Comparison of ENCODE assay signal across 12 mouse cellular contexts in genomic region chr4:107012005-107012478, GRCm38 (mm10). TPM values are rescaled to one million over a fixed set of nuclear protein-coding genes. Genes with fewer than 3 reads are reported as not detected.
DNase-seq lines count a peak whose midpoint lies in the region; ATAC-seq and TF ChIP-seq lines count a peak whose summit lies in the region.
"Had no signal": no experiment of that assay in that cellular context is flagged by ENCODE, and none has a peak within 500 bp of the region (broad histone marks: within the 10 kb centered on the region; RNA-seq: fewer than 3 reads in every experiment).

No protein-coding gene starts in this region.

- ATAC-seq in heart, embryonic 15.5 days (replicated peaks; ENCODE audit: insufficient number of reproducible peaks, insufficient read depth, low FRiP score, low read depth) = no peak
- peak; percentile 79 for ATAC-seq in lung, postnatal 0 days
- no peak for ATAC-seq in liver, postnatal 0 days
- ATAC-seq: midbrain, embryonic 13.5 days had no signal

- peaks cover 35% of the 10 kb centered on the region for H3K79me2 ChIP-seq in myocyte (ENCODE audit: control insufficient read depth, insufficient read depth)

- H3ac ChIP-seq in myocyte (ENCODE audit: control insufficient read depth, insufficient read length) = no peak overlapping the region

- peak overlapping the region; percentile 16; the same call in 1 of the 2 replicates for H3K27ac ChIP-seq in heart, embryonic 15.5 days
- H3K27ac ChIP-seq in lung, postnatal 0 days (ENCODE audit: low read length) = no peak overlapping the region
- H3K27ac ChIP-seq in liver, postnatal 0 days (ENCODE audit: low read depth) = no peak overlapping the region
- H3K27ac ChIP-seq: hindbrain, embryonic 15.5 days; midbrain, embryonic 13.5 days had no signal

- 56% methylated on average over 13 of the region's 13 CpGs for WGBS in heart, embryonic 15.5 days
- WGBS in lung, postnatal 0 days = 68% methylated on average over 13 of the region's 13 CpGs
- 77% methylated on average over 13 of the region's 13 CpGs for WGBS in liver, postnatal 0 days (ENCODE audit: insufficient replicate concordance)

- TF ChIP-seq POLR2A in myocyte (IDR thresholded peaks at IDR 0.05; ENCODE audit: insufficient read length, low read depth) = no peak

- no peaks in the 10 kb centered on the region for H3K9me3 ChIP-seq in heart, embryonic 15.5 days (replicated peaks)
- no peaks in the 10 kb centered on the region for H3K9me3 ChIP-seq in lung, postnatal 0 days (ENCODE audit: low read length)
- H3K9me3 ChIP-seq in liver, postnatal 0 days (ENCODE audit: low read length) = no peaks in the 10 kb centered on the region
- H3K9me3 ChIP-seq: hindbrain, embryonic 15.5 days; midbrain, embryonic 13.5 days had no signal

- TF ChIP-seq CTCF in lung, postnatal 0 days (IDR thresholded peaks at IDR 0.05) = no peak
- no peak for TF ChIP-seq CTCF in liver, postnatal 0 days (IDR thresholded peaks at IDR 0.05; ENCODE audit: low read depth)

- H3K4me3 ChIP-seq in heart, embryonic 15.5 days = no peak overlapping the region
- H3K4me3 ChIP-seq in lung, postnatal 0 days (ENCODE audit: low read depth, low read length) = no peak overlapping the region
- H3K4me3 ChIP-seq in myocyte = no peak overlapping the region
- H3K4me3 ChIP-seq in liver, postnatal 0 days (ENCODE audit: low read depth, low read length) = no peak overlapping the region
- H3K4me3 ChIP-seq: hindbrain, embryonic 15.5 days; midbrain, embryonic 13.5 days had no signal

- DNase-seq in heart, postnatal 4 days = no peak
- peak; percentile 58 for DNase-seq in lung, postnatal 0 days (ENCODE audit: low spot score)
- DNase-seq in lung, postnatal 14 days = no peak
- DNase-seq in brain, adult 2 months (ENCODE audit: low read depth, low spot score) = peak; percentile 30
- no peak for DNase-seq in liver, postnatal 0 days
- DNase-seq: adrenal gland, postnatal 14 days; thymus, adult 18-20 months had no signal

- no peak for TF ChIP-seq EP300 in lung, postnatal 0 days (IDR thresholded peaks at IDR 0.05)
- no peak for TF ChIP-seq EP300 in liver, postnatal 0 days (IDR thresholded peaks at IDR 0.05; ENCODE audit: low read depth)

- H3K36me3 ChIP-seq in heart, embryonic 15.5 days = no peaks in the 10 kb centered on the region; the same call in 1 of the 2 replicates
- H3K36me3 ChIP-seq in lung, postnatal 0 days (ENCODE audit: insufficient read depth, low read length) = no peaks in the 10 kb centered on the region
- H3K36me3 ChIP-seq in myocyte (ENCODE audit: control insufficient read depth, insufficient read depth) = peaks cover 3% of the 10 kb centered on the region
- H3K36me3 ChIP-seq in liver, postnatal 0 days (replicated peaks; ENCODE audit: insufficient read depth, low read length) = 0 out of 2 replicates have a peak, but pooled peaks cover 7% of the 10 kb centered on the region
- H3K36me3 ChIP-seq: hindbrain, embryonic 15.5 days had no signal

- H3K27me3 ChIP-seq in heart, embryonic 15.5 days = no peaks in the 10 kb centered on the region
- H3K27me3 ChIP-seq in lung, postnatal 0 days (replicated peaks; ENCODE audit: insufficient read depth, low read length) = no peaks in the 10 kb centered on the region
- no peaks in the 10 kb centered on the region for H3K27me3 ChIP-seq in myocyte (ENCODE audit: control insufficient read depth, insufficient read depth, insufficient read length)
- H3K27me3 ChIP-seq in liver, postnatal 0 days (ENCODE audit: insufficient read depth, low read length) = no peaks in the 10 kb centered on the region
- H3K27me3 ChIP-seq: hindbrain, embryonic 15.5 days; midbrain, embryonic 13.5 days had no signal

- no peak overlapping the region for H3K9ac ChIP-seq in heart, embryonic 15.5 days
- no peak overlapping the region for H3K9ac ChIP-seq in lung, postnatal 0 days (replicated peaks; ENCODE audit: low read depth)
- H3K9ac ChIP-seq in liver, postnatal 0 days (replicated peaks) = no peak overlapping the region
- H3K9ac ChIP-seq: hindbrain, embryonic 15.5 days; midbrain, embryonic 13.5 days had no signal

- H3K4me1 ChIP-seq in heart, embryonic 15.5 days (replicated peaks) = peaks cover 43% of the 10 kb centered on the region
- no peaks in the 10 kb centered on the region for H3K4me1 ChIP-seq in lung, postnatal 0 days (ENCODE audit: insufficient read depth, low read depth, low read length)
- H3K4me1 ChIP-seq in liver, postnatal 0 days (ENCODE audit: insufficient read depth) = peaks cover 11% of the 10 kb centered on the region

- H3K4me2 ChIP-seq in heart, embryonic 15.5 days = no peak overlapping the region
- H3K4me2 ChIP-seq in lung, postnatal 0 days (replicated peaks; ENCODE audit: low read depth, low read length) = no peak overlapping the region
- H3K4me2 ChIP-seq in myocyte (ENCODE audit: low read depth) = peak overlapping the region; percentile 69
- H3K4me2 ChIP-seq in liver, postnatal 0 days (ENCODE audit: low read depth, low read length) = no peak overlapping the region
- H3K4me2 ChIP-seq: hindbrain, embryonic 15.5 days; liver, embryonic 11.5 days; midbrain, embryonic 13.5 days had no signal

TF ChIP-seq in myocyte, 11 proteins besides CTCF, POLR2A, EP300 and RAD21:
- TF ChIP-seq SRF (IDR thresholded peaks at IDR 0.05; ENCODE audit: control insufficient read depth, insufficient read length, low read depth) (peak; percentile 64), REST (IDR thresholded peaks at IDR 0.05; ENCODE audit: insufficient read depth, insufficient read length) (no peak), TCF3 (IDR thresholded peaks at IDR 0.05; ENCODE audit: insufficient read length, low read depth) (no peak), TCF12 (IDR thresholded peaks at IDR 0.05; ENCODE audit: insufficient read depth, poor library complexity, severe bottlenecking) (no peak), E2F4 (IDR thresholded peaks at IDR 0.05; ENCODE audit: insufficient read depth) (no peak), USF1 (IDR thresholded peaks at IDR 0.05; ENCODE audit: low read depth) (no peak), CEBPB (IDR thresholded peaks at IDR 0.05; ENCODE audit: insufficient read depth, poor library complexity, severe bottlenecking) (peak; percentile 6; the same call in 1 of the 2 replicates)

RNA-seq across cellular contexts. Expression of gene Mrpl37, which starts 54.6 kb away (rescaled TPM):
- 79.5 and 89.9 TPM in 2 replicates for polyA plus RNA-seq in heart, embryonic 15.5 days (2015; fragmentation: Nextera tagmentation; extraction: Ambion mirVana)
- total RNA-seq in heart, postnatal 4 days (2021) = 10 to 100 TPM; 80.9 to 83.6 TPM
- polyA plus RNA-seq in lung, postnatal 0 days (2015; fragmentation: Nextera tagmentation; extraction: Ambion mirVana) = 48.4 and 53.4 TPM in 2 replicates
- 87.5 TPM for polyA plus RNA-seq in myocyte (2012; fragmentation: generic; extraction: Trizol)
- polyA plus RNA-seq in liver, postnatal 0 days (2015; fragmentation: Nextera tagmentation; extraction: Ambion mirVana) = 36.2 and 38.6 TPM in 2 replicates

RNA-seq across cellular contexts. Expression of gene Cyb5rl, which starts 54.7 kb away (rescaled TPM):
- 3.1 and 4.6 TPM in 2 replicates for polyA plus RNA-seq in heart, embryonic 15.5 days (2015; fragmentation: Nextera tagmentation; extraction: Ambion mirVana)
- 1 to 10 TPM; 7.1 to 7.7 TPM for total RNA-seq in heart, postnatal 4 days (2021)
- 4.9 and 5.4 TPM in 2 replicates for polyA plus RNA-seq in lung, postnatal 0 days (2015; fragmentation: Nextera tagmentation; extraction: Ambion mirVana)
- polyA plus RNA-seq in myocyte (2012; fragmentation: generic; extraction: Trizol) = 9.1 TPM
- polyA plus RNA-seq in liver, postnatal 0 days (2015; fragmentation: Nextera tagmentation; extraction: Ambion mirVana) = 2.8 and 3.1 TPM in 2 replicates

Comparison
In these comparisons a context has a peak if more than half of its experiments do, and no peak if none do; other contexts are left out.
1. DNase-seq: peak in lung, postnatal 0 days (single experiment) and brain, adult 2 months (single experiment); none in heart, postnatal 4 days (single experiment), lung, postnatal 14 days (single experiment) and liver, postnatal 0 days (single experiment).